Mouse (Mus musculus) embryo, embryonic 11 days (tissue): ENCODE results near the gene Xrcc1.

Experiments used
- DNase-seq: peaks from one replicate; pipeline ENCODE4 v3.0.0-alpha.2; 2015

The Xrcc1 gene

GRCm38 (mm10) chr7:24530062-24530931 lies 15.8 kb upstream of the Xrcc1 start, which contains the start of gene Irgq:
Gene Irgq, plus strand, starts transcription at chr7:24530689.
- peak; percentile 99 for DNase-seq

- peak; percentile 90 for DNase-seq
These were observed 14.7 kb upstream of the Xrcc1 start for GRCm38 (mm10) chr7:24531211-24531971.

GRCm38 (mm10) chr7:24533031-24533571 lies 13.0 kb upstream of the Xrcc1 start:
- DNase-seq: peak; percentile 24

- no peak for DNase-seq
These were observed 12.3 kb upstream of the Xrcc1 start for GRCm38 (mm10) chr7:24533806-24534205.

- peak; percentile 28 for DNase-seq
These were observed 11.8 kb upstream of the Xrcc1 start for GRCm38 (mm10) chr7:24534301-24534700.

- DNase-seq: no peak
These were observed 9.0 kb upstream of the Xrcc1 start for GRCm38 (mm10) chr7:24537081-24537480.

- no peak for DNase-seq
These were observed 8.5 kb upstream of the Xrcc1 start for GRCm38 (mm10) chr7:24537591-24537990.

- DNase-seq: no peak
These were observed 7.9 kb upstream of the Xrcc1 start for GRCm38 (mm10) chr7:24538154-24538553.

GRCm38 (mm10) chr7:24538701-24539100 lies 7.4 kb upstream of the Xrcc1 start:
- DNase-seq: no peak

- DNase-seq: no peak
These were observed 6.4 kb upstream of the Xrcc1 start for GRCm38 (mm10) chr7:24539686-24540085.

GRCm38 (mm10) chr7:24544506-24544905 lies 1.6 kb upstream of the Xrcc1 start:
- DNase-seq: no peak

GRCm38 (mm10) chr7:24546634-24547389 lies 723 bp downstream of the Xrcc1 start:
- peak; percentile 100 for DNase-seq

GRCm38 (mm10) chr7:24547534-24548036 lies 1.5 kb downstream of the Xrcc1 start:
- DNase-seq: no peak

- DNase-seq: no peak
These were observed 6.1 kb downstream of the Xrcc1 start for GRCm38 (mm10) chr7:24551985-24552759.

- DNase-seq: no peak
These were observed 9.7 kb downstream of the Xrcc1 start for GRCm38 (mm10) chr7:24555786-24556185.

GRCm38 (mm10) chr7:24561450-24561849 lies 15.4 kb downstream of the Xrcc1 start:
- no peak for DNase-seq

- no peak for DNase-seq
These were observed 17.2 kb downstream of the Xrcc1 start for GRCm38 (mm10) chr7:24563191-24563836.

GRCm38 (mm10) chr7:24563837-24564206 lies 17.7 kb downstream of the Xrcc1 start:
- no peak for DNase-seq

- peak; percentile 67 for DNase-seq
These were observed 18.6 kb downstream of the Xrcc1 start for GRCm38 (mm10) chr7:24564607-24565265.

- DNase-seq: no peak
These were observed 19.5 kb downstream of the Xrcc1 start for GRCm38 (mm10) chr7:24565627-24566026.

- no peak for DNase-seq
These were observed 20.1 kb downstream of the Xrcc1 start for GRCm38 (mm10) chr7:24566206-24566605.
